Mouse (Mus musculus): Measurements from ENCODE around the gene Agmat.

GRCm38 (mm10) chr4:141781201-141781985 is 34.9 kb downstream of the Agmat start:
- no peak for TF ChIP-seq CTCF (IDR thresholded peaks at IDR 0.05; ENCODE audit: extremely low read depth, insufficient read depth, low read length)
- no peak for TF ChIP-seq POLR2A (IDR thresholded peaks at IDR 0.05; ENCODE audit: extremely low read depth, insufficient read depth, low read length)
